Mouse (Mus musculus): ENCODE measurements around the gene Suv39h1. TPM values are rescaled to one million over a fixed set of nuclear protein-coding genes. Genes with fewer than 3 reads are reported as not detected.
"Not testable (repeated sequence)": the region's sequence is repeated elsewhere in the genome, so short reads cannot be mapped to it uniquely, and the experiment has no call there.

The Suv39h1 gene
- polyA plus RNA-seq, 1 experiment: 35.9 TPM

DNA sequence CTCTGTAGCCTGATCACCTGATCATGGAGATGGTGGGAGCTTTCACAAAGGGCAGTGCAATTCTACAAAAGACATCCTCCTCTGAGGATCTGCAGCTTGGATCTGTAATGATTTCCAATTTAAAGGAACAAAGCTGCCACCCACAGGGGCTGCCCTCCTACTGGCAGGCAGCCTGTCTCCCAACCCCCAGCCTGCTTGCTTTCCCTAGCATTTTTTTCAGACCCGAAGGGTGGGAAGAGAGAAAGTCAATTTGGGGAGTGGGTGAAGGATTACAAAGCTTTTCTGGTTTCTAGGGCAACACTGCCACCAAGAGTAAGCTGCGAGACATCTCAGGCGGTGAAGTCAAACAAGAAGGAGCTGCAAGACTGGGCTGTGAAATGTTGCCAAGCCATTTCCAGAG lies 26.5 kb upstream of the Suv39h1 start:
- Histone ChIP-seq H3K36me3 (ENCODE audit: control insufficient read depth, insufficient read depth, low read length, poor library complexity, severe bottlenecking) (no peaks in the 10 kb centered on the region), H3K9me3 (replicated peaks; ENCODE audit: control insufficient read depth, insufficient read depth, low read length, poor library complexity, severe bottlenecking) (no peaks in the 10 kb centered on the region), H3K4me3 (ENCODE audit: low read depth, low read length) (no peak overlapping the region), H3K9ac (ENCODE audit: low read depth, poor library complexity, severe bottlenecking) (no peak overlapping the region), H3K27me3 (ENCODE audit: control insufficient read depth, insufficient read depth, low read length, poor library complexity, severe bottlenecking) (no peaks in the 10 kb centered on the region), H3K4me1 (ENCODE audit: control insufficient read depth, insufficient read depth, low read length) (no peaks in the 10 kb centered on the region), H3K27ac (ENCODE audit: insufficient read depth, low read length) (no peak overlapping the region)
- no peak for TF ChIP-seq POLR2A (IDR thresholded peaks at IDR 0.05; ENCODE audit: insufficient read depth, low read length)
- peak; percentile 20 for TF ChIP-seq CTCF (IDR thresholded peaks at IDR 0.05; ENCODE audit: low read depth, low read length)
- 0 out of 2 replicates have a peak, but pooled peaks have one; percentile 35 for TF ChIP-seq EP300 (IDR thresholded peaks at IDR 0.05; ENCODE audit: insufficient read depth, low read depth, low read length)

DNA sequence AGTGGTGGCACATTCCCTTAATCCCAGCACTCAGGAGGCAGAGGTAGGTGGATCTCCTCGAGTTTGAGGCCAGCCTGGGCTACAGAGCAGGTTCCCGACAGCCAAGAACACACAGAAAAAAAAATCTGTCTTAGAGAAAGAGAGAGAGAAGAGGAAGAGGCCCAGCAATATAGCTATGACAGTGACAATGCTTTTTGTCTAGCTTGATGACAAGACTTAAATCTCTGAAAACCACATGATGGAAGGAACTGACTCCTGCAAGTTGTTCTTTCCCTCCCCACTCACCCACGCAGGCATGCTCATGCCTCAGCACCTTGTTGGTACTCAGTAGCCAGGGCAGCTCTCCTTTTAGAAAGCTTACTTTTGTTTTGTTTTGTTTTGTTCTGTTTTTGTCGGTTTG lies 24.9 kb upstream of the Suv39h1 start:
- Histone ChIP-seq H3K9me3 (replicated peaks; ENCODE audit: control insufficient read depth, insufficient read depth, low read length, poor library complexity, severe bottlenecking) (no peaks in the 10 kb centered on the region), H3K27me3 (ENCODE audit: control insufficient read depth, insufficient read depth, low read length, poor library complexity, severe bottlenecking) (no peaks in the 10 kb centered on the region), H3K4me3 (ENCODE audit: low read depth, low read length) (no peak overlapping the region), H3K27ac (ENCODE audit: insufficient read depth, low read length) (no peak overlapping the region), H3K36me3 (ENCODE audit: control insufficient read depth, insufficient read depth, low read length, poor library complexity, severe bottlenecking) (no peaks in the 10 kb centered on the region), H3K9ac (ENCODE audit: low read depth, poor library complexity, severe bottlenecking) (no peak overlapping the region), H3K4me1 (ENCODE audit: control insufficient read depth, insufficient read depth, low read length) (no peaks in the 10 kb centered on the region)
- TF ChIP-seq CTCF (IDR thresholded peaks at IDR 0.05; ENCODE audit: low read depth, low read length): no peak
- no peak for TF ChIP-seq EP300 (IDR thresholded peaks at IDR 0.05; ENCODE audit: insufficient read depth, low read depth, low read length)
- no peak for TF ChIP-seq POLR2A (IDR thresholded peaks at IDR 0.05; ENCODE audit: insufficient read depth, low read length)

DNA sequence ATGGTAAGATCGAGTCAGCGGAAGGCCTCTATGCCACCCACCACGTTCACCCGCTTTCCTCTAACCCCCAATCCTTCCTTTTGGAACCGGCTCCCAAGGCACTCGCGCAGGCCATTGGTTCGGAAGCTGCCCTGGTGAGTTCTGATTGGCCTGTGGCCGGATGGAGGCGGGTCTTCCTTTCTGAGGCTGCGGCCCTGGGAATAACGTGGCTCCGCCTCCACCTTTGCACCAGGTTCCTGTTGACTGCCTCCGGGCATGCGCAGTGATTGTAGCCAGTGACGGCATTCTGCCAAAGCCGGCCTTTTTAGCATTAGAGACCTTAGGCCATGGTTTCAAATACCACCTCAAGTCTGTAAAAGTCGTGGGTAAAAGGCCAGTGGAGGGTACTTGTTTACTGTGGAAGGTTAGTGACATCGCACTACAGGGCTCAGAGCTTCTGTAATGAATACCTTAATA lies 22.3 kb upstream of the Suv39h1 start:
- H3K27ac ChIP-seq (ENCODE audit: insufficient read depth, low read length): peak overlapping the region; percentile 52; the same call in 1 of the 2 replicates
- no peaks in the 10 kb centered on the region for H3K9me3 ChIP-seq (replicated peaks; ENCODE audit: control insufficient read depth, insufficient read depth, low read length, poor library complexity, severe bottlenecking)
- peak overlapping the region; percentile 65 for H3K9ac ChIP-seq (ENCODE audit: low read depth, poor library complexity, severe bottlenecking)

DNA sequence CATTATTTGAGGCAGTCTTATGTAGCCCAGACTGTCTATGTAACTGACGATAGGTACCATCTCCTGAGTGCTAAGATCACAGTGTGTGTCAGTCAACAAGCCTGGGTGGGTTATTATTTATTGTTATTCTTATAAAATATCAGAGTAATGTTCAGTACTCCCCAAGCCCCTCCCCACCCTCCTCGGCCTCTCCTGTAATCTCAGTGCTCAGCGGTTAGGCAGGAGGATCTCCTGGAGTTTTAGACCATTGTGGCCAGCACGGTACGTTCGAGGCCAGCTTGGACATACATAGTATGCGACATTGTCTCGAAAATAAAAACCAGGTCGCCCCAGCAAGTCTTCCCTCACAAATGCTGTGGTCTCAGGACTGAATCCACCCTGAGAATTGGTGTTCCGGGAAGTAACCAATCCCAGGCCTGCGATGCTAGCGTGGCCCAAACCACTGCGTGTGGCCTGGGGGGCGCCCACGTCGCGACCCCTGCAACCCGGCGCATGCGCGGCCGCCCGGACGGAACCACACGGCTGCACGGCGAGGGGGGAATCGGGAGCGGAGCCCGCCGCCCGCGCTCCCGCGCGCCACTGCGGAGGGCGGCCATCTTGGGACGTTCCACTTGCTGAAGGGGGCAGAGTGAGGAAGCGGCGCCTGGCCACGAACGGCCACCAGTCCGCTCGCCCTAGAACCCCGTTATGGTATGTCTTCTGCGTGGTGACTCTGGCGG lies 21.7 kb upstream of the Suv39h1 start:
- not testable (repeated sequence) for H3K27ac ChIP-seq (ENCODE audit: insufficient read depth, low read length); H3K36me3 ChIP-seq (ENCODE audit: control insufficient read depth, insufficient read depth, low read length, poor library complexity, severe bottlenecking); H3K4me1 ChIP-seq (ENCODE audit: control insufficient read depth, insufficient read depth, low read length); H3K9me3 ChIP-seq (replicated peaks; ENCODE audit: control insufficient read depth, insufficient read depth, low read length, poor library complexity, severe bottlenecking); H3K27me3 ChIP-seq (ENCODE audit: control insufficient read depth, insufficient read depth, low read length, poor library complexity, severe bottlenecking)
- Histone ChIP-seq H3K9ac (ENCODE audit: low read depth, poor library complexity, severe bottlenecking) (peak overlapping the region; percentile 74), H3K4me3 (ENCODE audit: low read depth, low read length) (peak overlapping the region; percentile 51)

More for the DNA sequence above, 22.3 kb upstream of the Suv39h1 start:
- Histone ChIP-seq H3K36me3 (ENCODE audit: control insufficient read depth, insufficient read depth, low read length, poor library complexity, severe bottlenecking) (no peaks in the 10 kb centered on the region), H3K27me3 (ENCODE audit: control insufficient read depth, insufficient read depth, low read length, poor library complexity, severe bottlenecking) (no peaks in the 10 kb centered on the region), H3K4me1 (ENCODE audit: control insufficient read depth, insufficient read depth, low read length) (no peaks in the 10 kb centered on the region), H3K4me3 (ENCODE audit: low read depth, low read length) (peak overlapping the region; percentile 76)
- TF ChIP-seq POLR2A (IDR thresholded peaks at IDR 0.05; ENCODE audit: insufficient read depth, low read length) (no peak), EP300 (IDR thresholded peaks at IDR 0.05; ENCODE audit: insufficient read depth, low read depth, low read length) (no peak), CTCF (IDR thresholded peaks at IDR 0.05; ENCODE audit: low read depth, low read length) (no peak)

DNA sequence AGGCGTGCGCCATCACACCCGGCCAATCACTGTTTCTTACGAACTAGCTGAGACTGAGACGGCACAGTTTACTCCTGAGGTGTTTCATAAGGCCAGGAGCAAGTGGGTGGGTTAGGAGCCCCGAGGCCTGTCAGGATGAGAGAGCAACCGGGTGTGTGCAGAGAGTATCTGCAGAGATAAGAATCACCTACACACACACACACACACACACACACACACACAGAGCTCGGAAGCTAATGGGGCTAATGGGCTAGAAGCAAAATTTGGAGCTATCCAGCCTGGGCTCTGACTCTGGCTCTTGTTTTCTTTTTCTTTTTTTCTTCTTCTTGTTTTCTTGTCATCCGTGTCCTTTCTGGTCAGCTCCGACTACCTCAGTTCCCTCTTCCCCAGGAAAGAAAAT lies 21.0 kb upstream of the Suv39h1 start:
- no peaks in the 10 kb centered on the region for H3K4me1 ChIP-seq (ENCODE audit: control insufficient read depth, insufficient read depth, low read length)
- TF ChIP-seq EP300 (IDR thresholded peaks at IDR 0.05; ENCODE audit: insufficient read depth, low read depth, low read length) (no peak), POLR2A (IDR thresholded peaks at IDR 0.05; ENCODE audit: insufficient read depth, low read length) (no peak), CTCF (IDR thresholded peaks at IDR 0.05; ENCODE audit: low read depth, low read length) (no peak)
- no peak overlapping the region; the same call in 1 of the 2 replicates for H3K27ac ChIP-seq (ENCODE audit: insufficient read depth, low read length)
- H3K36me3 ChIP-seq (ENCODE audit: control insufficient read depth, insufficient read depth, low read length, poor library complexity, severe bottlenecking): no peaks in the 10 kb centered on the region
- no peaks in the 10 kb centered on the region for H3K9me3 ChIP-seq (replicated peaks; ENCODE audit: control insufficient read depth, insufficient read depth, low read length, poor library complexity, severe bottlenecking)
- peak overlapping the region; percentile 43 for H3K4me3 ChIP-seq (ENCODE audit: low read depth, low read length)
- no peaks in the 10 kb centered on the region for H3K27me3 ChIP-seq (ENCODE audit: control insufficient read depth, insufficient read depth, low read length, poor library complexity, severe bottlenecking)
- H3K9ac ChIP-seq (ENCODE audit: low read depth, poor library complexity, severe bottlenecking): peak overlapping the region; percentile 74

DNA sequence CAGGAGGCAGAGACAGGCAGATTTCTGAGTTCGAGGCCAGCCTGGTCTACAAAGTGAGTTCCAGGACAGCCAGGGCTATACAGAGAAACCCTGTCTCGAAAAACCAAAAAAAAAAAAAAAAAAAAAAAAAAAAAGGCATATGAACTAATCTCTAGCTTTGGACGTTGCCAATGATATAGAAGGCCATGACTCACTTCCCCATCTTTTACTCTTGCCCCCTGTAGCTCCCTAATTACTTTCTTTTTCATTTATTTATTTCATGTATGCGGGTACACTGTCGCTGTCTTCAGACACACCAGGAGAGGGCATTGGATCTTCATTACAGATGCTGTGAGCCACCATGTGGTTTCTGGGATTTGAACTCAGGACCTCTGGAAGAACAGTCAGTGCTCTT lies 16.4 kb upstream of the Suv39h1 start:
- H3K9ac ChIP-seq (ENCODE audit: low read depth, poor library complexity, severe bottlenecking): not testable (repeated sequence)

More for the DNA sequence above, 16.4 kb upstream of the Suv39h1 start:
- not testable (repeated sequence) for H3K36me3 ChIP-seq (ENCODE audit: control insufficient read depth, insufficient read depth, low read length, poor library complexity, severe bottlenecking); H3K27ac ChIP-seq (ENCODE audit: insufficient read depth, low read length); H3K27me3 ChIP-seq (ENCODE audit: control insufficient read depth, insufficient read depth, low read length, poor library complexity, severe bottlenecking); H3K4me3 ChIP-seq (ENCODE audit: low read depth, low read length); H3K4me1 ChIP-seq (ENCODE audit: control insufficient read depth, insufficient read depth, low read length); H3K9me3 ChIP-seq (replicated peaks; ENCODE audit: control insufficient read depth, insufficient read depth, low read length, poor library complexity, severe bottlenecking)
